Mouse (Mus musculus) cerebellum, adult (tissue): ENCODE results near the gene Cobll1.

Experiments used
- ATAC-seq: cut with Nextera tagmentation; 2 replicates; pipeline ENCODE4 v1.9.2; 2017; ENCODE audit warnings: mild to moderate bottlenecking, moderate library complexity, mixed read lengths; ENCODE audit not compliant: insufficient number of reproducible peaks, low FRiP score, low TSS enrichment

Cobll1 gene

DNA sequence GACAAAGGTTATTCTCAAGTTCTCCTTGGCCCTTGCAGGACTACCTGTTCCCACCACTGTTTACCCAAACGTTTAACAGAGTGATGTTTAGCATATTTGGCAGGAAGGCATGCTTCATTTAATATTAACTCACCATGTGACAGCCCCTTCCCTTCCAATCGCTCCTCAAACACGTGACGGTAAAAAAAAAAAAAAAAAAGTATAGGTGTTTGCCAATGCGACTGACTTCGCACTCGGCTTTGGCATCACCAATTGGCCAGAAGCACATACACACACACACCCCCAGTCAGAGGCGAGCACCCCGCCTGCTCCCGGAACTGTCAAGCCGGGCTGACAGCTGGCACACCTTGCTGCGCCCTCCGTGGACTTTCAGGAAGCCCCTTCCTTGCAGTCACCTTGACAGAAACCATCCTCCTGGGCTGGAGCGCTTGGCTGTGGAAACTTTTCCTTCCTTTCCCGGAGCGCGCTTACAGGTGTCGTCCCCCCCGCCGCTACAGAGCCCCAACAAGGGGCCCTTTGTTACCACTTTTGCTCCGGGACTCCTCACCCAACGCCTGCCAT, 1.5 kb downstream of the Cobll1 start:
- no peak for ATAC-seq

DNA sequence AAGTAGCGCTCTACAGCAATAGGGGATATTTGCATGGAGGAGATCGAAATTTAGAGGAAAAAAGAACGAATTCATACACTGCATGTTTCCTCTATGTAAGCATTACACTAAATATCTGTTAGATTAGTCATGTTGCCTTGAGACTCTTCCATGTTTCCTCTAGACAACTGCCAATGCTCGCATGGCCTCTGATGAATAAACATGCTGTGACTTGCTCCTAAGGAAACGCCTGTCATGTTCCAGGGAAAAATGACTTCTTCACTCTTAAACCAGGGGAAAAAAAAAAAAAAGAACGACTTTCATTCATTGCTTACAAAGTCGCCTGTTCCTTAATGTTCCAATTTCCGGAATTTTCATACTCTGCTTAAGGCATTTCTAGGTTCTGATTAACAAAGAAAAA, 2.1 kb downstream of the Cobll1 start:
- no peak for ATAC-seq

DNA sequence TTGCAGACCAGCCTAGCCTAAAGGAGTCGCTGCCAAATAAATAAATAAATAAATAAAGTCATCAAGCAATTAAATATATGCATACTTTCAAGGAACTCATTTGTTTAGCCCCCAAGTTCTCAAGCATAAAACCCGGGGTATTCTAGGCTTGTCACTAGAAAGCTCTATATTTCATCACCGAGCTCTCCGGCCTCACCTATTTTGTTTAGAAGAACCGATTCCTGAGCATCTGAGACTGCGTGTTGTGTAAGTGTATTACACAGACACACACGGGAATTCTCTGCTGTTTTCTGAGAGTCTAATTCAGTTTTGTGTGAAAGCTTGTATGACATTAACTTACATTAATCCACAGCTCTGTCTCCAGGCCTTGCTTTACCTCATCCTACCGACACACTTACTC, 2.6 kb downstream of the Cobll1 start:
- ATAC-seq = no peak

DNA sequence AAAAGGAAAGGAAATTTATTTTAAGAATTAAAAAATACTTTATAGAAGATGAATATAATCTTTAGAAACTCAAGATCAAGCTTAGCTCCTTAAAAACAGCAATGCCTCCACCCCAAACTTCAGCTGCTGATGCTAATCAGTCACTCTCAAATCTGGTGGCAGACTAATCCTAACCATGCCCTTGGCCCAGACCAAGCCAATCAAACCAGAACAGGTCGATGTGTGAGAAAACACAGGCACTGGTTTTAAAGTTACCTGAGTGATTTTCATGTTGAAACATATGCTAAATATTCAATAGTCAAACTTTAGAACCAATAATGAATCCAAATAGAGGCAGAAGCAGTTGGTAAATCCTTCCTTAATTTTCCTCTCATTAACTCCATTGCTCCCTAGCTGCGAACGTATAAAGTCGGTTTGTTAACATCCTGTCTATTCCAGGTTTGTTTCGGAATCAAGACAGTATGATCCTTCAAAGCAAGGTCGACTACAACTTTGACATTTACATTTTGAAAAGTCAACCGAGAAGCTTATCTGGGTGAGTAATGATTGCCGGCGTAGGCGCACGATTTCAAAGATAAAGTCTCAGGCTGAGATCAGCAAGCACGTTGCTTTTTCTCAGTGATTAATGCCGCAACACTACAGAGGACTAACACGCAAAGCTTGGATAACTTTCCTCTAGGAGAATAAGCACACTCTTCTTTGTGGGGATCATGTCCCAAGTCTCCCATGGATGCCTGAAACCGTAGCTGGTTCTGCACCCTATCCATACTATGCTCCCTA, 6.3 kb downstream of the Cobll1 start:
- no peak for ATAC-seq

DNA sequence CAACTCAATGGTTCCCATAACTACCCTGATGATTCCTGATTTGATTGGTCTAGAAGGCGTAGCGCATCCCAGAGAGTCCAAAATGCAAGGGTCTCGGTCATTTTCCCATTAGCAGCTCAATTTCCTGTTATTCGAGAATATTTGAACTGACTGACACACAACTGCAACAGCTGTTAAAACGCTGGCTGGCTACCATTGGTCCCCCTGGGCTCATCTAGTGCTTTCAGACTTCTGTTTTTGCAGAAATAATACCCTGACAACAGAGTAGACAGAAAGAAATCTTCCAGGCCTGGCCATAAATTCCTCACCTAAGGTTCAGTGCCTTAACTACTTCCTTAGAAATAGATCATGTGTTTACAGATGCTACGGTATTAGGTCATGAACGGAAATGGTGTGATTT, 10.8 kb downstream of the Cobll1 start:
- no peak for ATAC-seq

DNA sequence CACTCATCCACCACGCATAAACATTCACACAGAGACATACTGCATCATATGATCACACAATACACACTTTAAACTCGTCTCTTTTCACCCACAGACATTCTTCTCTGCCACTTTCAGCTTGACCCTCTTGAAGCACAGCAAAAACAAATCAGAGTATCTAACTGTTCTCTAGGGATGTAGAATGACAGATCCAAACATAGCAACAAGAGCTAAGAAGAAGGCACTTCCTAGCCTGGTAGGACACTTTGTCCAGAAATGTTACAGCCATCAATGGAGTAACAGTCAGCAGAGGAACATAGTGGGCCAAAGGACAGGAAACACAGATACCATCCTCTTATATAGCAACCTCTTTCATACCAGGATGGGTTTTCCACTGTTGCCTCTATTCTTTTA, 11.3 kb downstream of the Cobll1 start:
- no peak for ATAC-seq

DNA sequence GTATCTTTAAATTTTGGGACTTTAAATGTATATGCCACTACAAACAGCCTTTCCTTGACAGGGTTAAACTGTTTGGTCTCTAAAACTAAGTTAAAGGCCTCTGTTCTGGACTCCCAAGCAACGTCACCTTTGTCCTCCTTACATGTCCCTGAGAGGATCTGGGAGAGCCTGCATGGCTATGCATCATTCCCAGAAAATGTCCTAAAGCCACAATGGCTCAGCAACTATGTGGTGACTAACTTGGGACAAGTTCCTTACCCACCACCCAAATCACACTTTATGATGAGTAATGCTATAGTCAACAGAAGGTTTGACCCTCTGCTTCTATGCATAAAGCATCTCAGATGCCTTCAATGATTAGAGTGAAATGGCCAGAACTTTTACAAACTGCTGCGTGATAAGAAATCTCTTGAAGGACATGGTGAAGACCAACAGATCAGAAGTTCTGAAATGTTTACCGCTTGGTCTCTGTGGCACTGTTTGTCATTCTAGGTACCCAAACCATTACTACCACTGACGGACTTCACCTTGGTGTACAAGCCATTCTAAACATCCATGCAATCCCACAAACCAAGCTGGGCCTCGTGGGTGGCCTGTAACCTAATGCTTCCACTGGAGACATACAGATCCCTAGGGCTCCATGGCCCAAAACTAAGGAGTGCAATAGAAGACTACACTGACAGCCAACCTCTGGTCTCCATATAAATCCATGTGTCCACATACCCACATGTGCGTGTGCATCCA, 11.9 kb downstream of the Cobll1 start:
- ATAC-seq = no peak

DNA sequence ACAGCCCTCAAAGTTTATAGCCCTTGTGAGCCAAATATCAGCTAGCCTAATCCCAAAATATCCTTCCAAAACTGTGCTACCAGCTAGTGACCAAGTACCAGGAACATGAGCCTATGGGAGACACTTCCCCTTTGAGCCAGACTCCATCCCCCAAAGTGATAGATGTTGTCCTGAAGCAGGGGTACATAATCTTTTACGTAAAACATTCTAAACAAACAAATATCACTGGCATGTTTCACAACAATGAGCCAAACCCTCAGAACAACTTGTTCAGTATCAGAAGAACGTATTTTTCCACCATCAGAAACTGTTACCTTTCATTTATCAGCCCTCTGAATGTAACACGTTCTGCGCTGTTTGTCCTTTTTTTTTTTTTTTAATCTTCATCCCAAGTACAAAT, 12.7 kb downstream of the Cobll1 start:
- no peak for ATAC-seq

DNA sequence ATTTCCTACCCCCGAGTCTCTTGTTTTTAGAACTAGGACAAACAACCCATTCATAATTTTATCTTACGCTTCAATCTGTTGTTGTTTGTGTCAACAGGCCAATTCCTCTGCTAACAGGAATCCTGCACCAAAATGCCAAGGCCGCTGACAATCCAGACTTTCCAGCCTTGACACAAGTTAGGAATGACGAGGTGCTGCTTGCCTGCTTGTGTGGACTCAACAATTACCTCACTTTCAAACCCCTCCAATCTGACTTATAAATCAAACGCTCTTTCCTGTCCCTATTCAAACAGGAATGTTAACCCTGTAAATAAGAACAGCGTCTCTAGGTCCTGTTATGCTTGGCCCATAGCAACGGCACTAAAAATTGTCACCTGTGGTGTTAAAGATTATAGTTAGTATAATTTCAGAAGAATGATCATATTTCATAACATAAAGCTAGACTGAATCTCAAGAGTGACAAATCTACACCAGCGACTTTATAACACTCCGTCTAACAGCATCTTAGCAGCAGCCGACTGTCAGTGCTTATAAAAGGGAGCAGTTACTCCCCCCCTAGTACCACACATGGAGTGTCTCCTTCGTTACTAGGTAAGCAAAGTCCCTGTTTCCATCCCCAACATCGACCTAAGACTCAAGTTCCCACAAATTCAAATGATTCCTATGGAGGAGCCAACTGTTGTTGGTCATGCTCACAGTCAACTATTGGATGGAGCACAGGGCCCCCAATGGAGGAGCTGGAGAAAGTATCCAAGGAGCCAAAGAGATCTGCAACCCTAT, 15.1 kb downstream of the Cobll1 start:
- ATAC-seq = no peak

DNA sequence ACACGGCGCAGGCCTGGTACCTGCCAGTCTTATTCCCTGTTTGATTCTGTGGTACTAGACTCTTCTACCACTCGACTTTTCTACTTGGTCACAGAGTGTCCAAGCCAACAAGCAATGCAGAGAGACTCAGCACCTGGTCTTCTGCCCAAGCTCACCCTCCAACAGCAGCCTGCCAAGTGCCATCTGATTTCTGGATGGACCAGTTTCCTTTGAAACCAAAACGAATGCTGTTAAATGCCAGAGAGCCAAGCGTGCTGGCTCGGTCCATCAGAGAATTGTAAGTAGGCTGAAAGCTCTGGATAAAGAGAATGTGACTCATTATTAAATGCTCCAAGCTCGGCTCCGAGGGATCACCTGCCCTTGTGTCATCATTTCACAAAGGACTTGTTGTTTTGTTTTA, 16.2 kb downstream of the Cobll1 start:
- no peak for ATAC-seq

DNA sequence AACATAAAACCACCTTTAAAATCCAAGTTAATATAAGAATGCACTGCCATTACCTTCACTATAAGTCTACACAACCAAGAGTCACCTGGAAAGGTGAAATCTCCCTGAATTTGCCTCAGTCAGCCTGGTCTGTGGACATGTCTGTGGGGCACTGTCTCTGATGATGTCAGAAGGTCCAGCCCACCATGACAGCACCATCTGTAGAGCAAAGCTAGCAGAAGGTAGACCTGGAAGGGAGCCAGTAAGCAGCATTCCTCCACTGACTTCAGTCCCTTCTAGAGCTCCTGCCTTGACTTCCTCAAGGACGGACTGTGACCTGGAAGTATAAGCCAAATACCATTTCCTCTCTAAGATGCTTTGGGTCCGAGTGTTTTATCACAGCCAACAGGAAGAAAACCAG, 17.6 kb downstream of the Cobll1 start:
- no peak for ATAC-seq

DNA sequence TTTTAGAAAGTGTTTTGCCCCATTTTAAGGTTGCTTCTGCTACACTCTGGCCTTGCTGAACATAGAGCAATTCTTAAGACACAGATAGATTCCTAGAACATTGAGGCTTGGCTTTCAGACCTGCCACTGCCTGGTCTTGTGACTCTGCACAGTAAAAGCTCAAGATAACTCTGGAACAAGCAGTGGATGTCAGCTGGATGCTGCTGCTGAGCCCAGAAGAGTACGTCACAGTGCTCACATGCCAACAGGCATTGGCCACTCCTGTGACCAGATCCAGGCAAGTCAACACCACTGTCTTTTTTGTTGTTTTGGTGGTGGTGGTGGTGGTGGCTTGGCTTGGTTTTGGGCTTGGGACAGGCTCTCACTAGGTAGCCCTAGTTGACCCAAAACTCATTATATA, 18.6 kb downstream of the Cobll1 start:
- ATAC-seq = no peak

DNA sequence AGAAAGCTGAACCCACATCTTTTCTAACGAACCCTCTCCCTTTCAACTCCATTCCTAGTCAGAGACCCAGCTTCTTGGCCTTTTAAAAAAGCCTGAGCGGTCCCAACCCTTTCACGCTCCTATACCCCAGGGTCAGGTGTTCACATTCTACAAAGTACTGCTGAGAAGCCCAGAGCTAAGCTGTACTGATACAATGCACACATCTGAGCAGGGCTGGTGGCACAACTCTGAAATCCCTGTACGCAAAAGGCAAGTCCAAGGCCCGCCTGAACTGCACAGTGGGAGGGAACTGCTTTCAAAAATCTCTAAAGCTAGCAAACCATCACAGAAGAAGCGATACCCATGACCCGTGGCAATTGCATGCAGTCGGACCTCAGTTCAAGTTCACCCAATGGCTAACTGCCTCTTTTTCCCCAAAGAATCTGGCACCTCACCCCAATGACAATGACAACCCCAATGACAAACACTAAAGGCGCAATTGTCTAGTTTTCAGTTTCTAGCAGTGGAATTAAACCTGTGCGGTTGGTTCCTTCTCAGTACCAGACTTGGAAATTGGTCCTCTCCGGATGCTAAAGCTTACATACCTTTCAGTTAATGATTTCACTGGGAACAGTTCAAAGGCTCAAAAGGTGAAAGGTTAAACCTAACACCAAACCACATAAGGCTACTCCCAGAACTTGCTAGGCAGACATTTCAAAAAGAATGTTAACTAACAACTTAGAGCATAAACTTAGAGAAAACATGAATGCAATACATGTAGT, 19.6 kb downstream of the Cobll1 start:
- no peak for ATAC-seq

DNA sequence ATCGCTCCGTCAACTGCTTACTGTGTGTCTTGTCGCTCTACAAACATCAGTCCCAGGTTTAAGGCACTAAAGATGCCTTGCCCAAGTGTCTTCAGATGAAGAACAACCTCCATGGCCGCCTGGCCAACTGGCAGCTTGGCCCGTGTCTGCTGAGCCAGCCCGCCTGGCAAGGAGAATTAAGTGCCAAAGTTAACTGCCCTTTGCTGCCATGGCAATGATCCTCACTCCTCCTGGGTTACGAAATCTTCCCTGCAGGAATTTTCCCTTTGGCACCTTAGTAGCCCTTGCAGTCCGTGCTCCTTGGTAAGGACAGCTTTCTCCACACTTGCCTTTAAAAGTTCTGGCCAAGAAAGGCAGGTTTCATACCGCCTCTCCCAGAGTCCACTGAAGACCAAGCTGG, 20.9 kb downstream of the Cobll1 start:
- ATAC-seq = no peak

DNA sequence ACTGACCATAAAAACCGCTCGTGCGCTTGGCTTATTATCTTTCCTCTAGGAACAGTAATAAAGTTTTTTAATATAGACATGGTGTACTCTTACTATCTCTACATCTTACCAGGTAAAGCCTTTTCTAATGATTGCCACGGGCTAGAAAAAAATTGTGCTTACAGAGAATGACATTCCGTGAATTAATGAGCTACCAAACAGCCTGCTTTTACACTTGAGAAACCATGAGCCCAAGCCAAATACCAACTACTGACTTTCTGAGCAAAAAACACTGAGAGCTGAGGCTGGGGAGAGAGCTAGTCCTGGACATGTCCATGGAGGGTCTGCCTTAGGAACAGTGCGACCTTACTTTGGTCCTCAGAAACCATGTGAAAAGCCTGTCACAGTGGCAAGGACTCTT, 21.5 kb downstream of the Cobll1 start:
- no peak for ATAC-seq

DNA sequence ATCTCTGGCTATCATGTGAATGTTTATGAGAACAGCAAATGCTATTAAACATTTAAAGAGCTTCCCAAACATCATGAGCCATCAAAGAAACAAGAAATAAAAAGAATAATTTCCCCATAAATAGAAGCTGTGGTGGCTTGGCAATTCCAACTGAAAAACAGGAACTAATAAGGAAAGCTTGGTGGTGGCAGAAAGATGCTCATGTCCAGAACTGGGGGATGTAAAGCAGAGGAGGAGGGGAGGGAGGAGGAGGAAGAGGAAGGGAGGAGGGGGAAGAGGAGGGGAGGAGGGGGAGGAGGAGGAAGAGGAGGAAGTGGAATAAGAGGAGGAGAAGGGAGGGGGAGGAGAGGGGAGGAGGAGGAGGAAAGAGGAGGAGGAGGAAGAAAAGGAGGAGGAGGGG, 23.0 kb downstream of the Cobll1 start:
- ATAC-seq = no peak

DNA sequence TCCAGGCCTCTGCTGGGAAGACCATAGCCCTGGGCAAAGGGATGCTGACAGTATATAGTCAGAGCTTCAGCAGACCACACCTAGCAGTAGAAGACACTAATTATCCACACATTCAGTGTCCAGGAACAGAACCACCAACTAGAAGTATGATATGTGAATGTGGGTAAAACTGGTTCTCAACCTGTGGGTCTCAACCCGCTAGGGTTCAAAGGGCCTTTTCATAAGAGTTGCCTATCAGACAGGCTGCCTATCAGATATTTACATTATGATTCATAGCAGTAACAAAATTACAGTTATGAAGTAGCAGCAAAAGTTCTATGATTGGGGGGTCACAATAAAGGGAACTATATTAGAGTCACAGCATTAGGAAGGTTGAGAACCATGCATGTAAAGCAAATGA, 24.6 kb downstream of the Cobll1 start:
- ATAC-seq = no peak

DNA sequence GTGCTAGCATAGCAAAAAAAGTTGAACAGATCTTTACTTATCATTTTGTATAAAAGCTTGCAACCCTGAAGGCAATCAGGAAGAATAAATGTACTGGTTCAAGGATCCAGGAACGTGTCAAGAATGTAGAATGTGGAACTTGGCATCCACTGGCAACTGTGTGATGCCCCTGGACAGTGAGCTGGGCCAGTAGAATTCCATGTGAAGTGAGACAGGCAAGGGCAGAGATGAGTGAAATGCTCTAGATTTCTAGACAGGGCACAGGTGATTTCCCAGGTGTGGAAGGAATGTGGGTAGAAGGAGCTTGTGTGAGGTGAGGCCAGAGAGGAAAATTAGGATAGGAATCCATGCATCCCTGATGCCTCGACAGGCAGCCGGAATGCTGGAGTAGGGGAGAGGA, 25.5 kb downstream of the Cobll1 start:
- ATAC-seq = no peak

DNA sequence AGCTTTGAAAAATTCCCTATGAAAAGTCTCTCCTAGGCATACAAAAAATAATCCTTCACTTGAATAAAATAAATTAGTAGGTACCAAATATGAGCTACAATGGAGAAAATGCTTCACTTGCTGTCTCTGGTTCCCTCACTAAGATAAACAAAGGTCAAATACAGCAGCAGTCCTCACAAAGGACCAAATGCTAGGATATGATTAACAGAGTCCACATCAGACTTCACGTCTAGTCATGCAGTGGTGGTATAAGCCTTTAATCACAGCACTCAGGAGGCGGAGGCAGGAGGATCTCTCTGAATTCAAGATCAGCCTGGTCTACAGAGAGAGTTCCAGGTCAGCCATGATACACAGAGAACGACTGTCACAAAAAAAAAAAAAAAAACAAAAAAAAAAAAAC, 27.6 kb downstream of the Cobll1 start:
- ATAC-seq = no peak

DNA sequence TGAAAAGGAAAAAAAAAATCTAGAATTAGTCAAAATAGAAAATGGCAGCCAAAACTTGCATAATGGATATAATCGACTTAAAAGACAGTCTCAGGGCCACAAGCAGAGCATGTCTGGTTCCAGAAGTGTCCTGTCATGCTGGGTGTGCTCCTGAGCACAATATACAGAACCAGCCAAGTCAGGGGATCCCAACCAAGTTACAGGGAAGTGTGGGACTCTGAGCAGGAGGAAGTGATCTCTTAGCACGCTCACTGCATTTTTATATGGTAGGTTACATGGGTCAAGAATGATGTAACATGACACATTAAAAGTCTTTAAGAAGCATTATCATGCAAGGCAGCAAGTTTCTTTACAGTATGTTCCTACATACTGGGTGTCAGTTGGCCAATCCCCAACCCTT, 31.5 kb downstream of the Cobll1 start:
- no peak for ATAC-seq
